Mouse (Mus musculus): Measurements from ENCODE around the gene Ncor2. TPM values are rescaled to one million over a fixed set of nuclear protein-coding genes. Genes with fewer than 3 reads are reported as not detected.

Ncor2 gene
- polyA plus RNA-seq, 1 experiment from 2014 or later = 17.6 TPM

DNA sequence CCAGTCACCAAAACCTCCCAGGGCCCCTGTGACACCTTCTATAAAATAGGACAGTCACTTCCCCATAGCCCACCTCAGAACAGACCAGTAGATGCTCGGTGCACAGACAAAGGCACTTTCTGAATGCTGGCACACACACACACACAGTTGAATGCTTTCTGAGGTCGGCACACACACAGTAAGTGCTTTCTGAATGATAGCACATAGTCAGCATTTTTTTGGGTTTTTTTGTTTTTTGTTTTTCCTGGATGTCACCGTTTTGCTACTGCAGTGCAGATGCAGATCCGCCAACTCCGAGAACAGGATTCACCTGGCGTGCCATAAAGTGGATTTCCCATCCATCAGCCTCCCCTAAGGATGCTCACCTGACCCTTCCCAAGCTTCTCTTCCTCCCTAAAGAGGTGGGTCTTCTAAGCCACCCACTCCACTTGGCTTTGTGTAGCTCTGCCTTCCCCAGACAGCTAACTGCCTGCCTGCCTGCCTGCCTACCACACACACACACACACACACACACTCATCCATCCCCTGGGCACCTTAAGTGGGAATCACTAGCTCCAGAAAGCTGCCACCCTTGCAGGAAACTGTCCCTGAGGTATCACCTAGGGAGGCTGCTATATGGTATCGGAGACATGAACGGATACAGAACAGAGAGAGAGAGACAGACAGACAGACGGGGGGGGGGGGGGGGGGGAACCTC, 3.2 kb downstream of the Ncor2 start:
- Histone ChIP-seq H3K27ac (ENCODE audit: low read length) (peak overlapping the region; percentile 80), H3K36me3 (ENCODE audit: control insufficient read depth, insufficient read depth) (no peaks in the 10 kb centered on the region), H3K4me2 (ENCODE audit: low read depth, low read length) (peak overlapping the region; percentile 36; the same call in 1 of the 2 replicates), H3K9me3 (replicated peaks; ENCODE audit: control insufficient read depth, low read length) (no peaks in the 10 kb centered on the region), H3K9ac (ENCODE audit: low read length) (no peak overlapping the region), H3K4me3 (ENCODE audit: low read length) (no peak overlapping the region), H3K4me1 (ENCODE audit: control insufficient read depth, insufficient read depth, low read length) (peaks cover 73% of the 10 kb centered on the region), H3K27me3 (ENCODE audit: control insufficient read depth, insufficient read depth, low read length) (no peaks in the 10 kb centered on the region)
- 74% methylated on average over 9 of the region's 9 CpGs for WGBS
- ATAC-seq (replicated peaks; ENCODE audit: extremely low read depth, insufficient read depth, low FRiP score) = no peak

- ATAC-seq (replicated peaks; ENCODE audit: extremely low read depth, insufficient read depth, low FRiP score) = no peak
These were observed 4.0 kb downstream of the Ncor2 start for GRCm38 (mm10) chr5:125174726-125175672.

GRCm38 (mm10) chr5:125173868-125174267, 5.2 kb downstream of the Ncor2 start:
- H3K27me3 ChIP-seq (ENCODE audit: control insufficient read depth, insufficient read depth, low read length) = no peaks in the 10 kb centered on the region
- no peaks in the 10 kb centered on the region for H3K9me3 ChIP-seq (replicated peaks; ENCODE audit: control insufficient read depth, low read length)
- no peak overlapping the region for H3K4me3 ChIP-seq (ENCODE audit: low read length)
- H3K4me1 ChIP-seq (ENCODE audit: control insufficient read depth, insufficient read depth, low read length) = peaks cover 75% of the 10 kb centered on the region
- H3K9ac ChIP-seq (ENCODE audit: low read length) = no peak overlapping the region
- H3K27ac ChIP-seq (ENCODE audit: low read length) = no peak overlapping the region
- 96% methylated on average over 1 of the region's 1 CpGs for WGBS
- H3K36me3 ChIP-seq (ENCODE audit: control insufficient read depth, insufficient read depth) = no peaks in the 10 kb centered on the region
- ATAC-seq (replicated peaks; ENCODE audit: extremely low read depth, insufficient read depth, low FRiP score) = no peak
- H3K4me2 ChIP-seq (ENCODE audit: low read depth, low read length) = no peak overlapping the region

More at GRCm38 (mm10) chr5:125174726-125175672, 4.0 kb downstream of the Ncor2 start:
- Histone ChIP-seq H3K27ac (ENCODE audit: low read length) (peak overlapping the region; percentile 80), H3K9ac (ENCODE audit: low read length) (peak overlapping the region; percentile 42), H3K36me3 (ENCODE audit: control insufficient read depth, insufficient read depth) (no peaks in the 10 kb centered on the region), H3K4me1 (ENCODE audit: control insufficient read depth, insufficient read depth, low read length) (peaks cover 77% of the 10 kb centered on the region), H3K9me3 (replicated peaks; ENCODE audit: control insufficient read depth, low read length) (no peaks in the 10 kb centered on the region), H3K4me3 (ENCODE audit: low read length) (peak overlapping the region; percentile 1; the same call in 1 of the 2 replicates), H3K27me3 (ENCODE audit: control insufficient read depth, insufficient read depth, low read length) (no peaks in the 10 kb centered on the region), H3K4me2 (ENCODE audit: low read depth, low read length) (peak overlapping the region; percentile 36)
- 35% methylated on average over 13 of the region's 13 CpGs for WGBS

DNA sequence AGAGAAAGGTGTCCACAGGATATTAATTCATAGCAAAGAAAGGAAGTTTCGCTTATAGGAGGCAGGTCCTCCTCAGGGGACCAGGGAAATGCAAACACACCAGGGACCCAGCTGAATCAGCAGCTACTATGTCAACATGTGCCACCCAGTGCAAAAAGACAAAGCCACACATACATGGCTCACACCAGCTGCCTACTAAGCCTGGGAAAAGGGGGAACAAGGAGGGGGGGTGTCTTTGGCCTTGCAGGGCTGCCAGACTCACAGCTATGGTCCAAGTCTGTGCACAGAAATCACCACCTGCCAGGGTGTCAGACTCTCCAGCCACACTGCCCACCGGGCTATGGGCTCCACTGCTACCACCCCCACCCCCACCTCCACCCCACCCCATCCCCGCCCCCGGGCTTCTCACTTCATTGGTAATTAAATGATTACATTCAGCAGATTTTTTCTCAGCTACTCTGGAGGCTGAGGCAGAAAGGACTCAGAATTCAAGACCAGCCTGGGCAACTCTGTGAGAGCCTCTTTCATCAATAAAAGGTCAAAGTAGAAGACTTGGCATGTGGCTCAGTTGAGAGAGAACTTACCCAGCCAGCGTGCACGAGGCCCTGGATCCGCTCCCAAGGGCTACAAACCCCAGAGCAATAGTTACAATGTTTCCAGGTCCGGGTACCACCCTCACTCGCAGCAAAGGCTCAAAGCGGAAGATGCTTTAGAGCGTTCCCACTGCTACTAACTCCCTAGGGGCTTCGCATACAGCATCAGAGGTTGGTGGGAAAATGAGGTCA, 6.0 kb downstream of the Ncor2 start:
- Histone ChIP-seq H3K36me3 (ENCODE audit: control insufficient read depth, insufficient read depth) (no peaks in the 10 kb centered on the region), H3K9me3 (replicated peaks; ENCODE audit: control insufficient read depth, low read length) (no peaks in the 10 kb centered on the region), H3K4me3 (ENCODE audit: low read length) (no peak overlapping the region), H3K27me3 (ENCODE audit: control insufficient read depth, insufficient read depth, low read length) (no peaks in the 10 kb centered on the region), H3K4me2 (ENCODE audit: low read depth, low read length) (no peak overlapping the region), H3K9ac (ENCODE audit: low read length) (no peak overlapping the region), H3K27ac (ENCODE audit: low read length) (no peak overlapping the region), H3K4me1 (ENCODE audit: control insufficient read depth, insufficient read depth, low read length) (peaks cover 75% of the 10 kb centered on the region)
- no peak for ATAC-seq (replicated peaks; ENCODE audit: extremely low read depth, insufficient read depth, low FRiP score)
- WGBS = 66% methylated on average over 12 of the region's 12 CpGs

DNA sequence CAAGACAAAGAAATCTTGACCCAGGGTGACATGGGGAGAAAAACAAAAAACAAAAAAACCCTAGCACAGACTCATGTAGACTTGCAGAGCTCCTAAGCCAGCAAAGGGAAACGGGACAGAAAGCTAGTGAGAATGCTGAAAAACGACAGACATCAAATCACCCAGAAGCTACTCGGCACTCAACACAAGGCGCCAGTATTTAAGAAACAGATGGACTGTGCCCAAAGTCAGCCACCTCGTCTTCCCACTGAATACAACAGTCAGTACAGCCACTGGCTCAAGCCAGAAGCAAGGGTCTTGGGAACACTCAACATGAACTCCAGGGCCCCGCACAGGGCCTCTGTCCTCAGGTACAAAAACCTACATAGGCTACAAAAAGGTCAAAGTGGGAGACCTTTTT, 7.8 kb downstream of the Ncor2 start:
- H3K9me3 ChIP-seq (replicated peaks; ENCODE audit: control insufficient read depth, low read length) = no peaks in the 10 kb centered on the region
- H3K27me3 ChIP-seq (ENCODE audit: control insufficient read depth, insufficient read depth, low read length) = no peaks in the 10 kb centered on the region
- H3K4me3 ChIP-seq (ENCODE audit: low read length) = no peak overlapping the region
- ATAC-seq (replicated peaks; ENCODE audit: extremely low read depth, insufficient read depth, low FRiP score) = no peak
- H3K4me2 ChIP-seq (ENCODE audit: low read depth, low read length) = no peak overlapping the region
- H3K9ac ChIP-seq (ENCODE audit: low read length) = no peak overlapping the region; the same call in 1 of the 2 replicates
- H3K27ac ChIP-seq (ENCODE audit: low read length) = no peak overlapping the region
- H3K36me3 ChIP-seq (ENCODE audit: control insufficient read depth, insufficient read depth) = no peaks in the 10 kb centered on the region
- H3K4me1 ChIP-seq (ENCODE audit: control insufficient read depth, insufficient read depth, low read length) = peaks cover 77% of the 10 kb centered on the region
- WGBS = 59% methylated on average over 6 of the region's 6 CpGs

DNA sequence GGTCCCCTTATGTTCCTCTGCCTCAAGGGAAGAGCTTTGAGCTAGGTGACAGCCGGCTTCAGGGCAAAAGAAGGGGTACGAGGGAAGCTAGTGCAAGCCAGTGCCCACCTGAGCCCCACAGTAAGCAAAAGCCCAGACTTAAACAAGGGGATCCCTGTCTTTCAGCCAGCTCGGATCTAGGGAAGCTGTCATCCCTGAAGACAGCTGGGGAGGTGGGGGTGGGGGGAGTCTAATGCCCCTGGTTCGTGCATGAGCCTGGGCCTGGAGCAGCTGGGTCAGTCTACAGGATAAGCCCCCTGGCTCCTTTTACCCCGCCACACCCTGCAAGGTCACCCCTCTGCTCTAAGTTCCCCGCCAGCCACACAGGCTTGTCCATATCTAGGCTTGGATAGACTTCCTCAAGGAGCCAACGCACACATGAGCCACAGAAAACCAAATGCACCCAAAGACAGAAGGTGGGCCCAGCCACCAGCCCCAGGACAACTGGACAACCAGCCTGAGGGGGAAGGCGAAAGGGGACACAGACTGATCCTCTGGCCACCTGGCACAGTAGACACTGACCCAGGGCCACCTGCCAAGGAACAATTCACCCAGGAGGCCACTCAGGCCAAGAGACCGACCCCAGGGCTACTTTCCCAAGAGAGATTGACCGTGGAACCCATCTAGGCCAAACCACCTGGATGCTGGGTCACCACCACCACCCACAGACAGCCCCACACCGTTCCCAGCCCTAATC, 8.7 kb downstream of the Ncor2 start:
- Histone ChIP-seq H3K4me3 (ENCODE audit: low read length) (no peak overlapping the region), H3K9me3 (replicated peaks; ENCODE audit: control insufficient read depth, low read length) (no peaks in the 10 kb centered on the region), H3K4me2 (ENCODE audit: low read depth, low read length) (no peak overlapping the region), H3K27ac (ENCODE audit: low read length) (no peak overlapping the region), H3K36me3 (ENCODE audit: control insufficient read depth, insufficient read depth) (no peaks in the 10 kb centered on the region), H3K4me1 (ENCODE audit: control insufficient read depth, insufficient read depth, low read length) (peaks cover 76% of the 10 kb centered on the region), H3K9ac (ENCODE audit: low read length) (no peak overlapping the region), H3K27me3 (ENCODE audit: control insufficient read depth, insufficient read depth, low read length) (no peaks in the 10 kb centered on the region)
- no peak for ATAC-seq (replicated peaks; ENCODE audit: extremely low read depth, insufficient read depth, low FRiP score)
- WGBS = 72% methylated on average over 11 of the region's 11 CpGs

DNA sequence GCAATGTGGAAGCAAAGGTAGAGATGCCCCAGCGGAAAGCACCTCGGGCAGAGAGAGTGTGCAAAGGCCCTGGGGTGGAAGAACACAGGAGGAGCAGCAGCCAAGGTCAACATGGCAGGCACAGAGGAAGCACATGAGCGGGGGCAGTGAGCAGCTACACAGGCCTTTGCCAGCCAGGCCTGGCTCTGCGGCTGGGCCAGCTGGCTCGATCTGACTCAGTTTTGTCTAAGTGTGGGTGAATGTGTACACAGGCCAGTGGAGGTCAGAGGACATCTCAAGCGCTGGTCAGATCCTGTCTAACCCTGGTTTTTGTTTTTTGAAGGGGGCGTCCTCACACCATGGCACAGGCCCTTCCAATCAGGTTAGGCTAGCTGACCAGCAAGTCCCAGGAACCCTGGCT, 10.9 kb downstream of the Ncor2 start:
- H3K36me3 ChIP-seq (ENCODE audit: control insufficient read depth, insufficient read depth) = no peaks in the 10 kb centered on the region
- H3K9ac ChIP-seq (ENCODE audit: low read length) = no peak overlapping the region
- peaks cover 80% of the 10 kb centered on the region for H3K4me1 ChIP-seq (ENCODE audit: control insufficient read depth, insufficient read depth, low read length)
- WGBS = 81% methylated on average over 7 of the region's 7 CpGs
- H3K9me3 ChIP-seq (replicated peaks; ENCODE audit: control insufficient read depth, low read length) = no peaks in the 10 kb centered on the region
- H3K27me3 ChIP-seq (ENCODE audit: control insufficient read depth, insufficient read depth, low read length) = no peaks in the 10 kb centered on the region
- ATAC-seq (replicated peaks; ENCODE audit: extremely low read depth, insufficient read depth, low FRiP score) = no peak
- H3K4me3 ChIP-seq (ENCODE audit: low read length) = no peak overlapping the region
- no peak overlapping the region for H3K27ac ChIP-seq (ENCODE audit: low read length)
- no peak overlapping the region for H3K4me2 ChIP-seq (ENCODE audit: low read depth, low read length)

GRCm38 (mm10) chr5:125167524-125167923, 11.5 kb downstream of the Ncor2 start:
- Histone ChIP-seq H3K9ac (ENCODE audit: low read length) (no peak overlapping the region), H3K4me1 (ENCODE audit: control insufficient read depth, insufficient read depth, low read length) (peaks cover 78% of the 10 kb centered on the region), H3K36me3 (ENCODE audit: control insufficient read depth, insufficient read depth) (no peaks in the 10 kb centered on the region), H3K27ac (ENCODE audit: low read length) (no peak overlapping the region), H3K27me3 (ENCODE audit: control insufficient read depth, insufficient read depth, low read length) (no peaks in the 10 kb centered on the region), H3K4me2 (ENCODE audit: low read depth, low read length) (no peak overlapping the region), H3K9me3 (replicated peaks; ENCODE audit: control insufficient read depth, low read length) (no peaks in the 10 kb centered on the region), H3K4me3 (ENCODE audit: low read length) (no peak overlapping the region)
- no peak for ATAC-seq (replicated peaks; ENCODE audit: extremely low read depth, insufficient read depth, low FRiP score)
- 65% methylated on average over 5 of the region's 5 CpGs for WGBS

All from heart, embryonic 16.5 days (tissue).